Mouse (Mus musculus) liver, embryonic 11.5 days (tissue): Measurements from ENCODE around the gene Nacad. TPM values are rescaled to one million over a fixed set of nuclear protein-coding genes. Genes with fewer than 3 reads are reported as not detected.
"Not testable (repeated sequence)": the region's sequence is repeated elsewhere in the genome, so short reads cannot be mapped to it uniquely, and the experiment has no call there.

Experiments
- ATAC-seq: fragments of 200-750 bp; cut with Nextera tagmentation; replicated peaks from 2 replicates; pipeline ENCODE4 v1.8.0; 2017; ENCODE audit warnings: moderate number of reproducible peaks, mild to moderate bottlenecking, moderate TSS enrichment, moderate library complexity; ENCODE audit not compliant: low FRiP score
- DNase-seq: peaks from one replicate; pipeline ENCODE4 v3.0.0-alpha.2; 2017; ENCODE audit warnings: low spot score
- H3K27ac ChIP-seq: fragments of 300-500 bp; sonication (generic); 2 replicates; pipeline ENCODE4 v1.5.1; 2014; ENCODE audit warnings: mild to moderate bottlenecking, low read depth, low read length, control low read depth
- H3K27me3 ChIP-seq: fragments of 300-500 bp; sonication (generic); replicated peaks from 2 replicates; pipeline ENCODE4 v1.6.1; 2014; ENCODE audit warnings: low read length, mixed read lengths; ENCODE audit not compliant: control insufficient read depth, insufficient read depth
- H3K36me3 ChIP-seq: fragments of 300-500 bp; sonication (generic); 2 replicates; pipeline ENCODE4 v1.6.1; 2014; ENCODE audit warnings: mild to moderate bottlenecking, low read length, moderate library complexity, mixed read lengths; ENCODE audit not compliant: control insufficient read depth, insufficient read depth
- H3K4me1 ChIP-seq: fragments of 300-500 bp; sonication (generic); replicated peaks from 2 replicates; pipeline ENCODE4 v1.6.1; 2014; ENCODE audit warnings: low read length, mixed read lengths; ENCODE audit not compliant: control insufficient read depth, insufficient read depth
- H3K4me2 ChIP-seq: fragments of 300-500 bp; sonication (generic); 2 replicates; pipeline ENCODE4 v1.6.1; 2014; ENCODE audit warnings: mild to moderate bottlenecking, control low read depth, moderate library complexity
- H3K4me3 ChIP-seq: fragments of 300-500 bp; sonication (generic); 2 replicates; pipeline ENCODE4 v1.5.1; 2014; ENCODE audit warnings: low read depth, low read length, control low read depth
- H3K9ac ChIP-seq: fragments of 300-500 bp; sonication (generic); 2 replicates; pipeline ENCODE4 v1.6.1; 2014; ENCODE audit warnings: low read depth, low read length, control low read depth
- H3K9me3 ChIP-seq: fragments of 300-500 bp; sonication (generic); 2 replicates; pipeline ENCODE4 v1.6.1; 2016; ENCODE audit warnings: low read length, inconsistent platforms, mixed read lengths; ENCODE audit not compliant: control insufficient read depth
- WGBS: fragments of 180-500 bp; shearing (Covaris S2); extraction: QIAGEN DNeasy Blood & Tissue Kit; methylation state at CpG from one replicate; pipeline ENCODE4 v1.1.7; 2014; 5-methylcytosine and 5-hydroxymethylcytosine counted together
- polyA plus RNA-seq: library from polyadenylated mRNA; unstranded; fragments of >200 nt; fragmentation: Nextera tagmentation; extraction: Ambion mirVana; gene quantifications from 2 replicates; pipeline ENCODE4 v1.2.1, GENCODE M21; 2014

The Nacad gene
- polyA plus RNA-seq: 2.9 and 3.6 TPM in 2 replicates

GRCm38 (mm10) chr11:6605491-6606399, at the start of gene Nacad:
Gene Nacad (minus strand): TSS chr11:6606053.
- no peak within 1 kb of the TSS for H3K27ac ChIP-seq
- no peak within 1 kb of the TSS for H3K9ac ChIP-seq
- 0 out of 2 replicates have a peak, but pooled peaks have one; percentile 42 for ATAC-seq

GRCm38 (mm10) chr11:6654903-6655302, 49.0 kb upstream of the Nacad start:
- peak; percentile 40; the same call in 1 of the 2 replicates for ATAC-seq
- Histone ChIP-seq H3K9me3 (no peaks in the 10 kb centered on the region), H3K9ac (no peak overlapping the region), H3K4me1 (no peaks in the 10 kb centered on the region), H3K4me3 (no peak overlapping the region), H3K36me3 (no peaks in the 10 kb centered on the region), H3K27ac (no peak overlapping the region), H3K27me3 (peaks cover 6% of the 10 kb centered on the region; the same call in 1 of the 2 replicates), H3K4me2 (no peak overlapping the region)
- DNase-seq: peak; percentile 55
- 1% methylated on average over 2 of the region's 2 CpGs for WGBS

More at GRCm38 (mm10) chr11:6605491-6606399, at the start of gene Nacad:
- Histone ChIP-seq H3K4me3 (peak within 1 kb of the TSS; percentile 31; the same call in 1 of the 2 replicates), H3K27me3 (peaks cover 47% of the 10 kb centered on the region), H3K36me3 (no peaks in the 10 kb centered on the region), H3K9me3 (no peaks in the 10 kb centered on the region), H3K4me1 (peaks cover 15% of the 10 kb centered on the region; the same call in 1 of the 2 replicates), H3K4me2 (peak within 1 kb of the TSS; percentile 56)
- DNase-seq: no peak
- WGBS: 10% methylated on average over 32 of the region's 41 CpGs

GRCm38 (mm10) chr11:6652978-6653377, 47.1 kb upstream of the Nacad start:
- not testable (repeated sequence) for H3K4me2 ChIP-seq, H3K9ac ChIP-seq, H3K36me3 ChIP-seq, H3K27me3 ChIP-seq, H3K9me3 ChIP-seq, H3K4me3 ChIP-seq, ATAC-seq, H3K4me1 ChIP-seq, H3K27ac ChIP-seq, DNase-seq
- 62% methylated on average over 3 of the region's 3 CpGs for WGBS

- Histone ChIP-seq H3K27me3 (no peaks in the 10 kb centered on the region), H3K9me3 (no peaks in the 10 kb centered on the region), H3K9ac (no peak overlapping the region), H3K27ac (no peak overlapping the region), H3K36me3 (no peaks in the 10 kb centered on the region), H3K4me3 (no peak overlapping the region), H3K4me2 (no peak overlapping the region), H3K4me1 (no peaks in the 10 kb centered on the region)
- DNase-seq (no peak), ATAC-seq (no peak)
- 61% methylated on average over 7 of the region's 7 CpGs for WGBS
These were observed 44.7 kb upstream of the Nacad start for GRCm38 (mm10) chr11:6650519-6650918.

GRCm38 (mm10) chr11:6647831-6648724, 42.2 kb upstream of the Nacad start:
- H3K27ac ChIP-seq: no peak overlapping the region
- 50% methylated on average over 9 of the region's 9 CpGs for WGBS
- H3K4me1 ChIP-seq: no peaks in the 10 kb centered on the region
- H3K36me3 ChIP-seq: no peaks in the 10 kb centered on the region
- no peaks in the 10 kb centered on the region for H3K9me3 ChIP-seq
- H3K9ac ChIP-seq: no peak overlapping the region
- no peaks in the 10 kb centered on the region for H3K27me3 ChIP-seq
- DNase-seq (no peak), ATAC-seq (no peak)
- H3K4me2 ChIP-seq: no peak overlapping the region
- H3K4me3 ChIP-seq: no peak overlapping the region

GRCm38 (mm10) chr11:6644566-6644965, 38.7 kb upstream of the Nacad start:
- WGBS: 79% methylated on average over 6 of the region's 6 CpGs
- DNase-seq (no peak), ATAC-seq (no peak)
- Histone ChIP-seq H3K27me3 (no peaks in the 10 kb centered on the region), H3K27ac (no peak overlapping the region), H3K4me2 (no peak overlapping the region), H3K36me3 (no peaks in the 10 kb centered on the region), H3K4me1 (no peaks in the 10 kb centered on the region), H3K9me3 (no peaks in the 10 kb centered on the region), H3K4me3 (no peak overlapping the region), H3K9ac (no peak overlapping the region)

- no peaks in the 10 kb centered on the region for H3K27me3 ChIP-seq
- H3K9ac ChIP-seq: no peak overlapping the region
- ATAC-seq: no peak
- no peaks in the 10 kb centered on the region for H3K36me3 ChIP-seq
- H3K9me3 ChIP-seq: no peaks in the 10 kb centered on the region
- no peak for DNase-seq
- H3K4me1 ChIP-seq: no peaks in the 10 kb centered on the region
- 74% methylated on average over 6 of the region's 6 CpGs for WGBS
- no peak overlapping the region for H3K4me3 ChIP-seq
- no peak overlapping the region for H3K27ac ChIP-seq
- H3K4me2 ChIP-seq: no peak overlapping the region
These were observed 33.2 kb upstream of the Nacad start for GRCm38 (mm10) chr11:6639072-6639471.

- Histone ChIP-seq H3K4me2 (no peak within 1 kb of the TSS), H3K4me1 (no peaks in the 10 kb centered on the region), H3K9me3 (no peaks in the 10 kb centered on the region), H3K9ac (no peak within 1 kb of the TSS), H3K4me3 (no peak within 1 kb of the TSS), H3K27ac (no peak within 1 kb of the TSS), H3K36me3 (no peaks in the 10 kb centered on the region), H3K27me3 (no peaks in the 10 kb centered on the region)
- ATAC-seq (no peak), DNase-seq (no peak)
- 82% methylated on average over 4 of the region's 4 CpGs for WGBS
These were observed 32.7 kb upstream of the Nacad start, which contains the start of gene Wap for GRCm38 (mm10) chr11:6638537-6638936. Gene Wap (minus strand): TSS chr11:6638637.
